Mouse (Mus musculus) gastrocnemius, adult 8-10 months (tissue): ENCODE results near the gene Apon. TPM values are rescaled to one million over a fixed set of nuclear protein-coding genes. Genes with fewer than 3 reads are reported as not detected.
"Not testable (repeated sequence)": the region's sequence is repeated elsewhere in the genome, so short reads cannot be mapped to it uniquely, and the experiment has no call there.

Source experiments
- DNase-seq, 2 experiments: peaks; one replicate each; pipeline ENCODE4 v3.0.0; 2022; ENCODE audit warnings: low spot score in 2 of 2
- total RNA-seq, 4 experiments: library from RNA; stranded (reverse); gene quantifications; 2 replicates each; pipeline ENCODE4 v1.2.4; 2022

Apon gene
- total RNA-seq, 4 experiments from 2014 or later: 0.21 TPM; not detected in 3

DNA sequence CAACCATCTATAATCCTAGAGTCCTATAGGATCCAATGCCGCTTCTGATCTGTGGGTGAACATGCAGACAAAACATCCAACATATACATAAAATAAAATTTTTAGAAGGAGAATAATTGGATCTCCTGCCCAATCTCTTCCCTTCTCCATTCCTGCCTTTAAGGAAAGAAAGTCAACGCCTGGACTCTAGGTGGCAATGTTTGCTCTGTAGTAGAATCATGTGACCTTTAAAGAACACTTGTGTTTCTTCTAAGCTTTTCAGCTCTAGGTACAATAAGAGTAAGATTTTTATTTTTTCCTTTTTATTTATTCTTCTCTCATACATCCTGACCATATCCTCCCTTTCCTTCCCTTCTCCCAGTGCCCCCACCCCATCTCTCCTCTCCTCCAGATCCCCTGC is 18.0 kb downstream of the Apon start:
- DNase-seq: no peak

GRCm38 (mm10) chr10:128272819-128273439 is 19.0 kb downstream of the Apon start:
- not testable (repeated sequence) for DNase-seq

DNA sequence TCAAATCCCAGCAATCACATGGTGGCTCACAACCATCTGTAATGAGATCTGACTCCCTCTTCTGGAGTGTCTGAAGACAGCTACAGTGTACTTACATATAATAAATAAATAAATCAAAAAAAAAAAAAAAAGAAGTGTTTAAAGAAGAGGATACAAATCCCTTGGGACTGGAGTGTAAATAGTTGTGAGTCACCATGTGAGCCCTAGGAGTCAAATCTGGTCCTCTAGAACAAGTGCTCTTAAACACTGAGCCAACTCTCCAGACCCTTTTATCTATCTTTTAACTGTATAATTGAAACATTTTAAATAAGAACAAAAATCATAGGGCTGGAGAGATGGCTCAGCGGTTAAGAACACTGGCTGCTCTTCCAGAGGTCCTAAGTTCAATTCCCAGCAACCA is 21.5 kb downstream of the Apon start:
- not testable (repeated sequence) for DNase-seq

GRCm38 (mm10) chr10:128278158-128278557 is 24.3 kb downstream of the Apon start:
- no peak for DNase-seq

DNA sequence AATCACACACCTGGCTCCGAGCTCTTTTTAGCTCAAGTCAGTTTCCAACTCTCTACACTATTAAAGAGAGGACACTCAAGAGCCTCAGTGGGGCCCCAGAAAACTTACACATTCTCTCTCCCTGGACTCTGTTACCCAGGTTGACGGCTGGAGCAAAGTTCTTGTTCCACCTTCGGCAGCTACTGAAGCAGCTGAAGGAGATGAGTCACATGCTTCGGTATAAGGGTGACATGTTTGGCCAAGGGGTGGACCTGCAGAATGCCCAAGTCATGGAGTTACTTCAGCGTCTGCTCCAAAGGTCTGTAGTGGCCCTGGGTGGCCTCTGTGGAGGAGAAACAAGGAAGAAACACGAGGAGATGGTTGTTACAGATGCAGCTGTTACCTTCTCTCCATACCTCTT is 27.0 kb downstream of the Apon start:
- DNase-seq: no peak

DNA sequence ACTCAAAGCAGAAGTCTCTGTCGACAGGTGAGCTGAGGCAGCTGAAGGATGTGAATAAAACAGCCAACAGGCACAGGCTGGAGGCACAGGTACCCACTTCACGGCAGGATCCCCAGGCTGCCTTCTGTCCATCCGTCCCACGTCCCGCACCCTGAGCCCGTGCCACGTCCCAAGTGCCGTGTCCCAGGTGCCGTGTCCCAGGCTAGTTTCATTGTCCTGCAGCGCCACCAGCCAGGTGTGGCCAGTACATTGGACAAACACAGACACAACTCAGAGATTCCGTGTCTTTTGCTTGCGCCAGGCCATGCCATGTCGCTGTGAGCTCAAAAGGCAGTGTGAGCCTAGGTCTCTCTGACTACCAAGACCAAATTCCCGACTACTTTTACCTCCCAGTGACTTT is 27.8 kb downstream of the Apon start:
- no peak for DNase-seq

DNA sequence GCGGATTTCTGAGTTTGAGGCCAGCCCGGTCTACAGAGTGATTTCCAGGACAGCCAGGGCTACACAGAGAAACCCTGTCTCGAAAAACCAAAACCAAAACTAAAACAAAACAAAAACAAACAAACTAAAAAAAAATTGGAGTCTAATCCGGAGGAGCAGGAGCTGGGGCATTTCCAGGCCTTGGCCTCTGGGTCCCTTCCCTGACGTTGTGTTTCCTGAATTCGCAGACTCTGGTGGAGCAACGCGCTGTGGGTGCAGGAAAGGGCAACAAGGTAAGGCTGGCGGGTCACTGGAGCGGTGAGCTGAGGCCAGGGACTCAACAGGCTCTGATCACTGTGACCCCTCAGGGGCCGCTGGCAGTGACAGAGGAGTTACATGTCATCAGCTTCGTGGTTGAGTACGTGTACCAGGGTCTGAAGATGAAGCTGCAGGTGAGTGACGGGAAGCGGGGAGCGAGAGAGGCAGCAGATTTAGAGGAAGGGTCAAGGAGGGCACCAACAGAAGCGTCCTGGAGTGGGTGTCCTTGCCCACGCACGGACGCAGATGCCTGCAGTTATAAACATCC is 29.1 kb downstream of the Apon start:
- no peak for DNase-seq

- DNase-seq: peak; percentile 34 to 37
Observed at GRCm38 (mm10) chr10:128283604-128284579, 30.0 kb downstream of the Apon start.

DNA sequence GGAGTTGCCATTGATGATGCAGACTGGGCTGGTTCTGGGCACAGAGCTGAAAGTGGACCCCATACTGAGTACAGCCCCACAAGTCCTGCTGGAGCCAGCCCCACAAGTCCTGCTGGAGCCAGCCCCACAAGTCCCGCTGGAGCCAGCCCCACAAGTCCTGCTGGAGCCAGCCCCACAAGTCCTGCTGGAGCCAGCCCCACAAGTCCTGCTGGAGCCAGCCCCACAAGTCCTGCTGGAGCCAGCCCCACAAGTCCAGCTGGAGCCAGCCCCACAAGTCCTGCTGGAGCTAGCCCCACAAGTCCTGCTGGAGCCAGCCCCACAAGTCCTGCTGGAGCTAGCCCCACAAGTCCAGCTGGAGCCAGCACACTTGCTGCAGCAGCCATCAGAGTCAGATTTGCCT is 36.7 kb downstream of the Apon start:
- peak in 1 of 2 experiments; percentile 50 for DNase-seq

DNA sequence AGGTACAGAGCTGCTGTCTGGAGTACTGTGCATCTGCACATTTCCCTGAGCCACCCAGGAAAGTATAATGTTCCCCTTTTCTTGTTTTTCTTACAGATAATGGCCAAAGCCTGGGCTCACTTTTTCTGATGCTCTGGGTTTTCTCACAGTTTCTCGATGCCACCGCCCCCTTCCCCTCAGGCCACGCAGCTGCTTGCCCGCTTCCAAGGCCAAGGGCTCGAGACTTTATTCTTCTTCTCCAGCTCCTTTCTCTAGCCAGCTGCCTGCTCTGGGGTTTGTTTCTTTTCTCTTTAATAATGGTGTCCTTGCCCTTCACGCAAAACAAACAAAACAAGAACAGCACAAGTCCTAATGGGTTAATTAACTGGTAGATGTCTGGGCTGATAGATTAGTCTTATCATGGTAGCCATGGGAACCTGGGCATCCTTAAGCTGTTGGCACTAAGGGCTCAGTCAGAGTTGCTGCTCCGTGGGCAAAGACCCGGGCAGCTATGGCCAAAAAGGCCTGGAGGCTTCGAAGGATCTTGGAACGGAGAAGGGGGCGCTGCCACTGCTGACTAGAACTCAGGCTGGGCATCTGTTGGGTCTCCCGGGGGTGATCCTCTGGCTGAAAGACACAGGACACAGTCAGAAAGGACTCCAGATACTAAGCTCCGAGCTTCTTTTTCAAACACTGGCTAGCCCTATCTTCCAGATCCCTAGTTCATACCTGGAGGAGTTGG is 42.6 kb downstream of the Apon start:
- DNase-seq: no peak

- DNase-seq: no peak
Observed at GRCm38 (mm10) chr10:128297221-128297620, 43.3 kb downstream of the Apon start.

- no peak for DNase-seq
Observed at GRCm38 (mm10) chr10:128297622-128298021, 43.7 kb downstream of the Apon start.

DNA sequence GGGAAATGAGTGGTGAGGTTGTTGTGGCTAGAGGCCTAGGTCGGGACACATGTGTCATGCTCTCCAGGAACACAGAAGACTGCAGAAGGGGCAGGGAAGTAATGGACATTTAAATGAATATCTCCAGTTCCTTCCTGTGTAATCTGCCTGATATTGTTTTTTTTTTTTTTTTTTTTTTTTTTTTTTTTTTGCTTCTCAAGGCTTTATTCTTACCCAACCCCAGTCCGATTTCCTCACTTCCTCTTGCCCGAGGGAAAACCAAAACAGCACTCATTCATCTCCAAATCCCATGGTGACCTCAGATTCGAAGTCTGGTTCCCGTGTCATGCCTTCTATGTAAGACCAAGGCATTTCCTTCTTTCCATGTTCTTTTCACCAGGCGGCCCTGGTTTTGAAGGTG is 44.3 kb downstream of the Apon start:
- DNase-seq: no peak

DNA sequence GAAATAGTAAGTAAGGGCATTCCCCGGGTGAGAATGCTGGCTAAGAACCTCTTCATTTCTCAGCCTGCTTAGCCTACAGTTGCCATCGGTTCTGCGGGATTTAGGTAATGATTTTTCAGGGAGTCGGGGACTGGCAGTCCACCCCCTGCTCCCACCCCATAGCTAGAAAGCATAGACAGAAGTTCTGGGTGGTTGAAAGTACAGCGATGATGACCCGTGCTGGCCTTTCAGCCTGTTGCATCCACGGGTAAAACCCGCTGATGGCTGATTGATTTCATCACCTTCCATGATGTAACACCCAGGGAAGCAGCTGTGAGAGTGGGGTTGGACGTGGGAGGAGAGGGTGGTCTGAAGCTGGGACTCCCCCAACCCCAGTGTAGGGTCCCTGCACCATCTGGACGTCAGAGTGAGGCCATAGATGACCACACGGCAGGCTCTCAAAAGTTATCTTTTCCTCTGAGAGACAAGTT is 44.8 kb downstream of the Apon start, which contains the start of gene Il23a:
Gene Il23a, minus strand, starts transcription at position 51 of the 470 bp plus-strand sequence.
- DNase-seq: no peak

DNA sequence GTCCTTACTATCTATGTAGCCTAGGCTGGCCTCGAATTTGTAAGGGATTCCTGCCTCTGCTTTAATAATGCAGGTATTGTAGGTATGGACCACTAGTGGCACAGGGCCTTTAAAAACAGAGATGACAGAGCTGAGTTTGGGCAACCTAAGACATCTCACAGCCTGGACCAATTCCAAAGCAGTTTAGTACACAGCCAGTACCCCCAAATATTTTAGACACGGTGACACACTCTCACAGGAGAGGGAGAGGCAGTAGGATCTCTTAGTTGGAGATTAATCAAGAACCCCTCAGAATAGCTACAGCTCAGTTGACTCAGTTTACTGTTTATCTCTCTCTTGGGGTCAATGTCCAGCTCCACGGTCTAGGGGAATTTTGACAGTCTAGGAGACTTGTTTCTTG is 48.5 kb downstream of the Apon start:
- no peak for DNase-seq

GRCm38 (mm10) chr10:128302785-128303125 is 48.9 kb downstream of the Apon start:
- no peak for DNase-seq

DNA sequence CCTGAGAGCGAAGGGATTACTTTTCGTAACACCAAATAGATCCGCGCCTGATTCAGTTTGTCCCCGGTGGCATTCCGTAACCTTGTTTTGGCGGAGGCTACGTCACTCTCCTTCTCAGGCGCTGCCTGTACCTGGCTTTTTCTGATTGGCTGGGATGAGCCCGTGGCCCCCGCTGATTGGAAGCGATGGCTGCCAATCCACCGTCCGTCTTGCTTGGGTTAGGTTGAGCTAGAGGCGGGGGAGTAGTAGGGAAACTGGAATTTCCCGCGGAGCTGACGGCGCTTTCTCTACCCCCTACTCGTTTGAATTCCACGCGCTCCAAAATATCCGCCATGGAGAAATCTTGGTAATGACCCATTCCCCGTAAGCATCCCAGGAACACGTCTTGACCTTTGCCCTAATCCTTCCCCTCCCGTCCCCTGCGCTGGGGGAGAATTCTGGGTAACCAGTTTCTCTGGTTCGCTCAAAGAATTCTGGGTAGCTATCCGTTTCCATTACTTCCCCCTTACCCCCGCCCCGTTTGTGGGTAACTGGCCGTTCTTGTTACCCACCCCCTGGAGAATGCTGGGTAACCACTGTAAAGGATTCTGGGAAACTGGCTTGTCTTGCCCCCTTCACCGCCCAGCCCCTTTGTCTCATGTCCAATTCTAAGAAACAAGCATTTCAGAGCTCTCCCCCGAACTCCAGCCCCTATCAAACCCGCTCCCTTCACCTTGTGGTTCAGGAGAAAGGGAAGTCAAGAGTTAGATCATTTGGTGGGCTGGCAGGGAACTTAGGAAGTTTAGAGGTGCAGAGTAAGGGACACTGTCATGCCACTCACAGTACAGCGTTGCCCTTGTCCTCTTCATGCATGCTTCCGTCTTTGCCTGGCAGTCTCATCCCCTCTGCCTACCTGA is 49.5 kb downstream of the Apon start, which contains the start of gene Pan2:
Gene Pan2, plus strand, starts transcription at position 210 of the 896 bp plus-strand sequence.
- DNase-seq: peak; percentile 99
